In genomic region chr19:4232651-4233050, GRCm38 (mm10) we compare ENCODE assay signal across 8 mouse cellular contexts. TPM values are rescaled to one million over a fixed set of nuclear protein-coding genes. Genes with fewer than 3 reads are reported as not detected.
DNase-seq lines count a peak whose midpoint lies in the region; ATAC-seq and TF ChIP-seq lines count a peak whose summit lies in the region.

No protein-coding gene starts in this region.

- no peak for DNase-seq in heart, postnatal 4 days
- no peak for DNase-seq in hindbrain, embryonic 14.5 days (ENCODE audit: low spot score)
- no peak for DNase-seq in midbrain, embryonic 14.5 days
- no peak for DNase-seq in retina, postnatal 1 day
- DNase-seq in frontal cortex, adult 2 months (ENCODE audit: extremely low spot score in 1 of 2, low spot score in 1 of 2): no peak
- DNase-seq in cerebellum, postnatal 10 days: no peak

- no peaks in the 10 kb centered on the region for H3K36me3 ChIP-seq in heart, embryonic 14.5 days (ENCODE audit: control insufficient read depth, insufficient read depth, low read length)
- H3K36me3 ChIP-seq in hindbrain, embryonic 14.5 days (replicated peaks; ENCODE audit: control insufficient read depth, insufficient read depth): no peaks in the 10 kb centered on the region
- no peaks in the 10 kb centered on the region for H3K36me3 ChIP-seq in midbrain, embryonic 14.5 days (ENCODE audit: control insufficient read depth, insufficient read depth, low read length)

- peaks cover 9% of the 10 kb centered on the region for H3K27me3 ChIP-seq in heart, embryonic 14.5 days (ENCODE audit: control insufficient read depth, insufficient read depth, low read length)
- peaks cover 13% of the 10 kb centered on the region for H3K27me3 ChIP-seq in hindbrain, embryonic 14.5 days (ENCODE audit: control insufficient read depth, insufficient read depth, low read length)
- H3K27me3 ChIP-seq in midbrain, embryonic 14.5 days (ENCODE audit: control insufficient read depth, insufficient read depth, low read length): no peaks in the 10 kb centered on the region

- peak overlapping the region; percentile 73; the same call in 1 of the 2 replicates for H3K9ac ChIP-seq in heart, embryonic 14.5 days (ENCODE audit: low read length)
- H3K9ac ChIP-seq in hindbrain, embryonic 14.5 days: peak overlapping the region; percentile 74; the same call in 1 of the 2 replicates
- H3K9ac ChIP-seq in midbrain, embryonic 14.5 days (replicated peaks; ENCODE audit: low read length): peak overlapping the region; percentile 68; the same call in 1 of the 2 replicates

- H3K4me1 ChIP-seq in heart, embryonic 14.5 days (ENCODE audit: control insufficient read depth in 2 of 2, insufficient read depth in 2 of 2, low read length in 2 of 2): peaks cover 4 to 5% of the 10 kb centered on the region in 2 experiments
- H3K4me1 ChIP-seq in bone marrow, adult 2 months (ENCODE audit: control insufficient read depth, insufficient read depth, low read length): peaks cover 3% of the 10 kb centered on the region; the same call in 1 of the 2 replicates
- H3K4me1 ChIP-seq in hindbrain, embryonic 14.5 days (replicated peaks; ENCODE audit: control insufficient read depth, insufficient read depth, low read length): peaks cover 10% of the 10 kb centered on the region
- H3K4me1 ChIP-seq in midbrain, embryonic 14.5 days (ENCODE audit: control insufficient read depth, insufficient read depth, low read length): peaks cover 11% of the 10 kb centered on the region

- peak overlapping the region in 1 of 2 experiments; percentile 73; a peak in 2 of 4 replicates for H3K27ac ChIP-seq in heart, embryonic 14.5 days (replicated peaks in 1 of 2; ENCODE audit: control insufficient read depth in 1 of 2, insufficient read depth in 1 of 2, low read depth in 2 of 2, low read length in 2 of 2)
- H3K27ac ChIP-seq in bone marrow, adult 2 months (ENCODE audit: control insufficient read depth, insufficient read depth, low read depth, low read length, poor library complexity): peak overlapping the region; percentile 96
- H3K27ac ChIP-seq in hindbrain, embryonic 14.5 days: no peak overlapping the region
- H3K27ac ChIP-seq in midbrain, embryonic 14.5 days (replicated peaks; ENCODE audit: low read depth, low read length): no peak overlapping the region

- H3K9me3 ChIP-seq in heart, embryonic 14.5 days (ENCODE audit: control insufficient read depth, low read length): no peaks in the 10 kb centered on the region
- H3K9me3 ChIP-seq in hindbrain, embryonic 14.5 days (ENCODE audit: control insufficient read depth, low read length): no peaks in the 10 kb centered on the region
- no peaks in the 10 kb centered on the region for H3K9me3 ChIP-seq in midbrain, embryonic 14.5 days (ENCODE audit: control insufficient read depth, low read length)

- no peak for ATAC-seq in heart, embryonic 14.5 days (ENCODE audit: insufficient number of reproducible peaks, insufficient read depth, low FRiP score, low read depth)
- ATAC-seq in hindbrain, embryonic 14.5 days (ENCODE audit: low FRiP score): no peak
- ATAC-seq in midbrain, embryonic 14.5 days (ENCODE audit: low FRiP score, low TSS enrichment): no peak

- 76% methylated on average over 7 of the region's 7 CpGs for WGBS in heart, embryonic 14.5 days
- 70% methylated on average over 7 of the region's 7 CpGs for WGBS in bone marrow, adult 2 months
- 83% methylated on average over 7 of the region's 7 CpGs for WGBS in hindbrain, embryonic 14.5 days
- 80% methylated on average over 7 of the region's 7 CpGs for WGBS in midbrain, embryonic 14.5 days

- H3K4me3 ChIP-seq in heart, embryonic 14.5 days (ENCODE audit: control insufficient read depth in 1 of 2, insufficient read depth in 1 of 2, low read depth in 1 of 2, low read length in 2 of 2): no peak overlapping the region; a peak in 1 of 4 replicates
- no peak overlapping the region for H3K4me3 ChIP-seq in bone marrow, adult 2 months (replicated peaks; ENCODE audit: control insufficient read depth, low read depth, low read length)
- H3K4me3 ChIP-seq in hindbrain, embryonic 14.5 days (replicated peaks; ENCODE audit: low read length): peak overlapping the region; percentile 48; the same call in 1 of the 2 replicates
- 0 out of 2 replicates have a peak overlapping the region, but pooled peaks have one; percentile 55 for H3K4me3 ChIP-seq in midbrain, embryonic 14.5 days (replicated peaks; ENCODE audit: low read depth, low read length)

- no peak for TF ChIP-seq POLR2A in bone marrow, adult 2 months (IDR thresholded peaks at IDR 0.05; ENCODE audit: borderline replicate concordance, control insufficient read depth, low read depth, low read length)

- peak overlapping the region; percentile 68 for H3K4me2 ChIP-seq in heart, embryonic 14.5 days (ENCODE audit: low read length)
- peak overlapping the region; percentile 79 for H3K4me2 ChIP-seq in hindbrain, embryonic 14.5 days (replicated peaks)
- peak overlapping the region; percentile 86 for H3K4me2 ChIP-seq in midbrain, embryonic 14.5 days (ENCODE audit: low read length)

- no peak for TF ChIP-seq CTCF in bone marrow, adult 2 months (IDR thresholded peaks at IDR 0.05; ENCODE audit: control insufficient read depth, insufficient read depth, low read length)

RNA-seq across cellular contexts. Expression of gene Pold4, which starts 1.0 kb away (rescaled TPM):
- polyA plus RNA-seq in heart, embryonic 14.5 days (2014; fragmentation: Nextera tagmentation; extraction: Ambion mirVana): 20.9 and 26.8 TPM in 2 replicates
- 10 to 100 TPM; 11.0 to 11.2 TPM for total RNA-seq in heart, postnatal 4 days (2021)
- polyA plus RNA-seq in bone marrow, adult 2 months (2011; ENCODE audit: insufficient read depth, insufficient read length, low replicate concordance, missing spikeins): 31.7 and 54.7 TPM in 2 replicates
- 18.8 and 20.4 TPM in 2 replicates for polyA plus RNA-seq in hindbrain, embryonic 14.5 days (2014; fragmentation: Nextera tagmentation; extraction: Ambion mirVana)
- 18.5 and 19.1 TPM in 2 replicates for polyA plus RNA-seq in midbrain, embryonic 14.5 days (2014; fragmentation: Nextera tagmentation; extraction: Ambion mirVana)
- polyA plus RNA-seq in frontal cortex, adult 2 months (2012; rRNA removed): 35.0 and 39.4 TPM in 2 replicates

RNA-seq across cellular contexts. Expression of gene AC109138.7, which starts 18.5 kb away (rescaled TPM):
- not detected in 2 replicates for polyA plus RNA-seq in heart, embryonic 14.5 days (2014; fragmentation: Nextera tagmentation; extraction: Ambion mirVana)
- not detected for total RNA-seq in heart, postnatal 4 days (2021)
- polyA plus RNA-seq in bone marrow, adult 2 months (2011; ENCODE audit: insufficient read depth, insufficient read length, low replicate concordance, missing spikeins): not detected in 2 replicates
- not detected in 2 replicates for polyA plus RNA-seq in hindbrain, embryonic 14.5 days (2014; fragmentation: Nextera tagmentation; extraction: Ambion mirVana)
- not detected in 2 replicates for polyA plus RNA-seq in midbrain, embryonic 14.5 days (2014; fragmentation: Nextera tagmentation; extraction: Ambion mirVana)
- polyA plus RNA-seq in frontal cortex, adult 2 months (2012; rRNA removed): not detected in 2 replicates

RNA-seq across cellular contexts. Expression of gene Clcf1, which starts 18.6 kb away (rescaled TPM):
- 0.78 and 1.2 TPM in 2 replicates for polyA plus RNA-seq in heart, embryonic 14.5 days (2014; fragmentation: Nextera tagmentation; extraction: Ambion mirVana)
- total RNA-seq in heart, postnatal 4 days (2021): 1 to 10 TPM; 2.1 to 2.7 TPM
- polyA plus RNA-seq in bone marrow, adult 2 months (2011; ENCODE audit: insufficient read depth, insufficient read length, low replicate concordance, missing spikeins): 10.3 and 25.4 TPM in 2 replicates
- polyA plus RNA-seq in hindbrain, embryonic 14.5 days (2014; fragmentation: Nextera tagmentation; extraction: Ambion mirVana): 0.51 and 0.53 TPM in 2 replicates
- polyA plus RNA-seq in midbrain, embryonic 14.5 days (2014; fragmentation: Nextera tagmentation; extraction: Ambion mirVana): 0.08 and 0.46 TPM in 2 replicates
- polyA plus RNA-seq in frontal cortex, adult 2 months (2012; rRNA removed): 3.9 and 4.5 TPM in 2 replicates

RNA-seq across cellular contexts. Expression of gene Rad9a, which starts 31.2 kb away (rescaled TPM):
- 17.4 and 18.5 TPM in 2 replicates for polyA plus RNA-seq in heart, embryonic 14.5 days (2014; fragmentation: Nextera tagmentation; extraction: Ambion mirVana)
- 1 to 10 TPM; 8.3 to 8.4 TPM for total RNA-seq in heart, postnatal 4 days (2021)
- polyA plus RNA-seq in bone marrow, adult 2 months (2011; ENCODE audit: insufficient read depth, insufficient read length, low replicate concordance, missing spikeins): 24.2 and 39.8 TPM in 2 replicates
- 19.4 and 22.5 TPM in 2 replicates for polyA plus RNA-seq in hindbrain, embryonic 14.5 days (2014; fragmentation: Nextera tagmentation; extraction: Ambion mirVana)
- polyA plus RNA-seq in midbrain, embryonic 14.5 days (2014; fragmentation: Nextera tagmentation; extraction: Ambion mirVana): 20.3 and 22.7 TPM in 2 replicates
- 18.4 and 19.3 TPM in 2 replicates for polyA plus RNA-seq in frontal cortex, adult 2 months (2012; rRNA removed)

RNA-seq across cellular contexts. Expression of gene Ssh3, which starts 36.3 kb away (rescaled TPM):
- 7.6 and 8.0 TPM in 2 replicates for polyA plus RNA-seq in heart, embryonic 14.5 days (2014; fragmentation: Nextera tagmentation; extraction: Ambion mirVana)
- total RNA-seq in heart, postnatal 4 days (2021): 1 to 10 TPM; 8.4 to 9.0 TPM
- polyA plus RNA-seq in bone marrow, adult 2 months (2011; ENCODE audit: insufficient read depth, insufficient read length, low replicate concordance, missing spikeins): 16.9 and 20.7 TPM in 2 replicates
- polyA plus RNA-seq in hindbrain, embryonic 14.5 days (2014; fragmentation: Nextera tagmentation; extraction: Ambion mirVana): 12.9 and 13.4 TPM in 2 replicates
- polyA plus RNA-seq in midbrain, embryonic 14.5 days (2014; fragmentation: Nextera tagmentation; extraction: Ambion mirVana): 8.8 and 12.8 TPM in 2 replicates
- polyA plus RNA-seq in frontal cortex, adult 2 months (2012; rRNA removed): 98.6 and 106 TPM in 2 replicates

Comparison
In these comparisons a context has a peak if more than half of its experiments do, and no peak if none do; other contexts are left out.
1. H3K4me3 ChIP-seq: peak in hindbrain, embryonic 14.5 days (single experiment) and midbrain, embryonic 14.5 days (single experiment); none in heart, embryonic 14.5 days (0 of 2) and bone marrow, adult 2 months (single experiment).
2. Peak in every context shown above with its lines, with median percentiles within 50 percentile points of each other: H3K4me2 ChIP-seq and H3K9ac ChIP-seq.